Mouse (Mus musculus) gastrocnemius, postnatal 36 days (tissue): Measurements from ENCODE around the gene Atg10. TPM values are rescaled to one million over a fixed set of nuclear protein-coding genes. Genes with fewer than 3 reads are reported as not detected.

Source experiments
- DNase-seq, 2 experiments: peaks; one replicate each; pipeline ENCODE4 v3.0.0; 2022
- intact Hi-C: fragments of 180-260 bp; cut with DNase I; formaldehyde crosslinking; loops from one replicate; pipeline ENCODE4 v1.15.1; 2025
- total RNA-seq, 2 experiments: library from RNA; stranded (reverse); gene quantifications; 2 replicates each; pipeline ENCODE4 v1.2.3; 2021

Gene Atg10
- total RNA-seq, 2 experiments from 2014 or later = 7.9 to 11.1 TPM

DNA sequence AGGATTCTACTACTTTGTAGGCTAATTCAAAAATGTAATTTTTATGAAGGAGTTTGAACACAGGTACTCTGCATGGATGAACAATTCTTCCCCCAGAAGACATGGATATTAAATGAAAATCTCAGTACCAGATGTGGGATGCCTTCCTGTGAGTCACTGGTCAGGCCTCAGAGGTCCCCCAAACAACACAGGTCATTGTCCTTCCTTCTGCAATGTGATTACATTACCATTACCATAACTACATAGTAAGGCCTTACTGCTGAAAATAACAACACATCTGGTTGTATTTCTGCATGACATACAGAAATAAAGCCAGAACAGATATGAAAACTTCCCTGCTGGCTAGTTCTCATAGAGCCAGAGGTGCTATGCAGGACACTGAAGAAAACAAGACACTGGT is 87.4 kb downstream of the Atg10 start:
- intact Hi-C loops = no loop called here
- no peak for DNase-seq

DNA sequence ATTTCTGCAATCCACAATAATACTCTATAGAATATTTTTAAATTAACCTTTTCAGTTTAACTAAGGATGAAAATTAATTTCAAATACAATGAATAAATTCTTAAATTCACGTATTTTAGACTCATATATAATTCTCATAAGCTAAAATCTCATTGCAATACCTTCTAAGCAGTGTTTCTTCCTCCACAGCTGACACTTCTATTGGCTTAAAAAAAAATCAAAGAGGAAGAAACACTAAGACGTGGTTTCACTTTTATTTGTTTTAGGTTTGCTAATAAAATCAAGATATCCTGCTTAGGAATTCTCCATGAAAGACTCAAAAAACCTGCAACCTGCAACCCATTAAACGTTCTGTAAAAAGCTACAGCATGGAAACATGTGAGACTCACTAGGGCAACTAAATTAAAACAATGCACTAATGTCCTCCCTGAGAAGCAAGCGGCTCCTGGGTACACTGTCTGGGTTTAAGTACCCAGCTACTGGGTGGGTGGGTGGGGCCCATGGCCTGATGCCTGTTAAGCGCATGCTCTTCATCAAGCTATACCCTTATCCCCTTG is 90.4 kb downstream of the Atg10 start:
- DNase-seq = no peak
- intact Hi-C loops = no loop called here

DNA sequence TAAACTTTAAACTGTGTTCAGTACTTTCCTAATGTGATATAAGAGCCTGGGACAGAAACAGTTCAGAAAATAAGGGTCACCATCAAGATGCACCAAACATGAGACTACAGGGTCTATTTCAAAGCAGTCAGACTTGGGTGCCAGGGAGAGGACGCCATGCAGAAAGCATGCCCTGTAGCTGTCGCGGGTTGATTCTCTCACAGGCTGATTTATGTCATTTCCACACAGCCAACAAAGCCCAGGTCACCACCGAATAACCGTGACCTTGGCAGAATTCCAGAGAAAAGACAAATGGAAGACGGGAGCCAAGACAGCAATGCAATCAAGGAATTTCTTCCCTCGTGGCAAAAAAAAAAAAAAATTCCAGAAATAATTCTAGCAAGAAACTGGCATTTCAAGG is 94.7 kb downstream of the Atg10 start:
- no peak for DNase-seq
- intact Hi-C loops = no loop called here

DNA sequence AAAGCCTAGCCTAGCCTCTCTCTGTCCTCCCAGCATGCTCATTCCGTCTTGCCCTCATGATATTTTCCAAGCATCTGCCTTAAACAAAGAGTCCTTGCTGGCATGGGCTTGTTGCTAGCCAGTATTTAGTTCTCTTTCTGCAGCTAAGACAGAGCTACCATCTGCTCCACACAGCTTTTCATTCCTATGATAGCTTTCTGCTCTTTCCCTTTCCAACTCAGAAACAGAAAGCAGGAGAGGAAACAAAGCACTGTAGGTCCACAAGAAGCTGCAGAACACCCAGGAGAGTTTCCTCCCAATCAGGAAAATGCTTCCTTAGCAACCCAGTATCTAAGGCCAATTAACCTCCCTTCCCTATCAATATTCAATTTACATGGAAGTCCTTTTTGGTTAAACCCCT is 95.2 kb downstream of the Atg10 start:
- intact Hi-C loops = no loop called here
- DNase-seq = no peak

DNA sequence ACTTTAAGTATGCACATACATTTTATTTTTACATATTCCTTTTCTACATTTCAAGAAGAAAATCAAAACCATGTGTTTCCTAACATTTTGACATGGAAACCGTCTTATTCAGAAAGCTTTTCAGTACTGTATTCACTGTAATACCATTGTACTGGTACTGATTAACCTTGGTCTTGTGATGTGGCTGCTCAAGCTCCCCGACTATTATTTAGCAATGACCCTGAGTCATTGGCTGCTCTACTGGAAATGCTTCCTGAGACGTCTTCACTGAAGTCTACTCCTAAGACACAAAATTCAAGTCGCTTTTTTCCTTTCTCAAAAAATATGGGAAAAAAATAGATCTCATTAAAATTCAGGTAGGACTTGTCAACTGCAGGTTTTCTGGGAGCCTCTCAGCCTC is 105.6 kb downstream of the Atg10 start:
- DNase-seq = no peak
- intact Hi-C loops = no loop called here

DNA sequence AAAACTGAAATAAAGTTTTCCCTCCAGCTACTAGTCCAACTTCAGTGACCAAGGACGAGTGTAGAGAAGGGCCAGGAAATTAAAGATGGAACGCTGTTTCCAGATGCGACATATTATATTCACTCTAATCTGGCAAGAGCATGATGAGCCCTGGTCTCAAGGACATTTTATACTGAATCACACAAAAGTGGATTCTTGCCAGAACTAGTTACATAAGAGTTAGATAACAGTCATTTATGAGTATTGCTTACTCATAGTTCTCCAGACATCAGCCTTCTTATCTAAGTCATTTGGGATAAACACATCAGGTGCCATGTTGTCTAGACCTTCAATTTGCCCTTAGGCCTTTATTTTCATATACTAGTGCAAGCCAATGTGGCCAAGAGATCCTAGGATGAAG is 108.9 kb downstream of the Atg10 start:
- no peak for DNase-seq

DNA sequence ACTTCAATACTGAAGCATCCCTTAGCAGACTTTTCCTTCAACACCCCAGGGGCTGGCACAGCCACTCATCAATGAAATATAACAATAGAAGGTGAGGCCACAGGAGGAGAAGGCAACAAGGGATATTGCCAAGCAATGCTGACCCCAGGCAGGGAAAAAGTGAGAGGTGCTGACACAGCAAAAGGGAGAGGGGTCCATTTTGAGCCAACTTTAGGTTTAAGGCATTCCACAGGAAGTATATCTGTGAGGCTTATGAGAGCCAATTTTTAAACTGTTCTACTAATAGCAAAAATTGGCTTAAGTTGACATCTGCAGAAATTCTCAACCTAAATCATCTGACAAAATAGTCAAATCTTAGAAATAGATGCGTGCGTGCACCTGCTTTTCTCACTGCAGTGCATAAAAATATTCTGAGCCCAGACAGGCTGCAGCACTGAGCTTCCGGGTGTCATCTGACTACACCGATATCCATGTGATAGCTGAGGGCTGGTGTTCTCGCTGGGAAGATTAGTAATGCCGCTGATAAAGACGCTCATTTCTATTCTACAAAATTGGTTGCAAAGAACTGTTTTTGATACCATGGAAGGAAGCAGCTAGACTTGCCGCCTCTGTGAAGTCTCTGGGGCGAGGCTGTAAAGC is 116.3 kb downstream of the Atg10 start:
- intact Hi-C loops = no loop called here
- no peak for DNase-seq

More for the DNA sequence above, 108.9 kb downstream of the Atg10 start:
- intact Hi-C loops = no loop called here

DNA sequence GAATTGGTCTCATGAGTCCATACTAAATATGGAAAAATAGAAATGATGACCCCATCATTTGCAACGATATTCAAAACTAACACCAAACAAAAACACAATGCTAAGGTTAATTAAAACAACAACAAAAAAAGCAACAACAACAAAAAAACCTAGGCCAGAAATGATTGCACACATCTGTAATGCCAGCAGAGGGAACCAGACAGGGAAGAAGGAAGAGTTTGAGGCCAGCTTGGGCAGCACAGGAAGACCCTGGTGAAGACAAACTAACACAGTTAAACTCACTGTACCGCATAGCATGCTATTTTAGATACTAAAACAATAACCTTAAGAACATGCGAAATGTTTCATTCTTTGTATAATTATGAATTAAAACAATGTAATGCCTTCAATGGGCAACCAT is 121.5 kb downstream of the Atg10 start:
- DNase-seq = no peak
- intact Hi-C loops = no loop called here

DNA sequence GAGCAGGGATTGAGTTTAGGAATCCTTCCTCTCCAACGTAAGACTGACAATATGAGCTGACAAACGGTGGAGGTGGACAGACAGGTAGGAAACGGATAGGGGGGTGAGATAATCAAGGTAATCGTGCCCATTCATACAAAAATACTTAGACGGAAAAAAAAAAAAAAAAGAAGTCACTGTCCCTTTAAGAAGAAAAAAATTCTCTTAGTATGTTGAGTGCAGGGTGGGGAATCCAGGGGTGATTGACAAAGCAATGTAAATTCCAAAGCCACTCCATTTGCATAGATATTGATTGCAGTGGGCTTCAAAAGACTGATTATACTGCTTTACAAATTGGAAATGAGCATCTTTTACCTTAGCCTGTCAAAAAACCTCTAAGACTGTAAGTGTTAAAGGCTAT is 123.4 kb downstream of the Atg10 start:
- intact Hi-C loops = no loop called here
- DNase-seq = no peak

DNA sequence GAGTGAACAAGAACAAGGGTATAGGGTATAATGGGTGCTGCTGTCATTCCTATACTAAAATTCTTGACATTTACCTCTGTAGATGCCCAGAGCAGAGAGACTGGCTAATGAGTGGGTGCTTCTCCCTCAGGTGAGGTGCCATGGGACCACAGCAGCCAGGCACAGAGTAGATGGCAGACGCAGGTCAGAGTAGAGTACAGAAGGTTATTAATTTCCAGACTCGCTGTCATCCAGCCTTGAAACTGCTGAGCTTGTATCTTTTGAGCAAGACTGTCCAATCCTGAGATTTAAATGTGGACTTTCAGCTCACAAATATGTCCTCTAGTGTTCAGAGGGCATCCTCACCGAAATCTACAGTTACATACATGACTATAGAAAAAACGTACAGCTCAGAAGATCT is 128.9 kb downstream of the Atg10 start:
- intact Hi-C loops = no loop called here
- no peak for DNase-seq

DNA sequence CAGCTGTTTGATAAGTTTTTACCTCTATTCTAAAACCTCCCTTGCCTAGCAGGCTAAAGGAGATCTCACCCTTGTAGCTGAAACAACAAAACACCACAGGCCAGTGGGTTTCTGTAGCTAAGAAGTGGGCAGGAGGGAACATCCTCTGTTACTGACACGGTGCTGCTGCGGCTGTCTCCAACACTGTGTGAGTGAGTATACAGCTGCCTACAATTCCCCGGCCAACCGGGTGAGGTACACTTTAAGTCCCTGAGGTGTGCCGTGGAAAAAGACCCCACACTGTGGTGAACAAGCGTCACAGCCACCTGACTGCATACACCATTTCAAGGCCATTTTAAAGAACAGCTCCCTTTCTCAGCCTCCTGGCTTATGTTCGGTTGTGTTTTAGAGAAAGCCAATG is 129.6 kb downstream of the Atg10 start:
- intact Hi-C loops = no loop called here
- DNase-seq = no peak

DNA sequence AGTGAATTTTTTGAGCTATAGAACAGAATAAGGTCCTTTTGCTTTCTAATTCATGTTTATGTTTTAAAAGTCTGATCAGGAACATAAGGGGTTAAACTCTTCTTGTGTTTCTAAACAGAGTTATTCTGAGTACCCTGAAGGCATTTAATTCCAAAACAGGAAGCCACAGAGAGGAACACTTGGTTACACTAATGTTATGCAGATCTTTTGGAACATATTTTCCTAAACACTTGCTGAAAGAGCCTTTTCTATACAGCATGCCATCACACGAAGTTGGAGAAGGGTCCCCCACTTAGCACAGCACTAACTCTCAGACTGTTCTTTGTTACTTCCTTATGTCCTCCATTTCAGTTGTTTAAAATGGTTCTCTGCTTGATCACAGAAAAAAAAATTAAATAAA is 130.2 kb downstream of the Atg10 start:
- intact Hi-C loops = loop anchor here (2.0 kb wide), 1 partner anchor 125 kb away; no protein-coding TSS in a partner anchor
- DNase-seq = no peak

DNA sequence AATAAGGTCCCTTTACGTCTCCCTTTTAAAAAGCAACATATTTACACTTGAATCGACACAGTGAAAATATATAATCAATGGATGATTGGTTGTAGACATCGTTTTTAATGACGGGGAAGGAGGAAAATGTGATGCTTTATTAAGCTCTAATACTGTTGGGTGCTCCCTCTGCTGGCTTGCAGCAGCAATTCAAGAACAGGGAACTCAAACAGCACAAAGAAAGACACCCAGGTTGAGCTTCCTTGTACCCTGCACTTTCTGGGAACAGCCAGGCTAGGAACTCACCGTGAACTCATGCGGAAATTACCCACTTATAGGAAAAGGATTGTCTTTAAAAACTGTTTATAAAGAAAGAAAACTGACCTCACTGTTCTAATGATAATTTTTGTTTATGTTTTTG is 130.6 kb downstream of the Atg10 start:
- intact Hi-C loops = loop anchor here (2.0 kb wide), 1 partner anchor 124 kb away; no protein-coding TSS in a partner anchor
- DNase-seq = peak in 1 of 2 experiments; percentile 9

DNA sequence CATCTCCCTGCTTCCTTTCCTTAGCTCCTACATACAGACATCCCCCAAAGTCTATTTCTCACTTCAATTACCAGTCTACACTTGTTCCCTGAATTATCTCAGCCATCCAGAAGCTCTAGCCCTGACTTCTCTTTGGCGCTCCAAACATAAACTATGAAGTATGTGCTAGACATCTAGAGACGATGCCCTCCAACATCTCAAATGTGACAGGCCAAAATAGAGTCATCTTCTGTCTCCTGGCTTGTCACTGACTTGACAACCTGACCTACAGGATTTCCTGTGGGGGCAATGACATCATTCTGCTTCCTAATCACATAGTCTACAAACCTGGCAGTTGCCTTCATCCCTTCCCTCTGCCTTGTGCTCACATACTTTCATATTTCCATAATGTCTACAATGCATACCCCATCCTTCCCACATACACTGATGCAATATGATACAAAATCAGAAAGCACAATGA is 132.0 kb downstream of the Atg10 start:
- DNase-seq = no peak
- intact Hi-C loops = loop anchor here (2.0 kb wide), 1 partner anchor 123 kb away; no protein-coding TSS in a partner anchor

DNA sequence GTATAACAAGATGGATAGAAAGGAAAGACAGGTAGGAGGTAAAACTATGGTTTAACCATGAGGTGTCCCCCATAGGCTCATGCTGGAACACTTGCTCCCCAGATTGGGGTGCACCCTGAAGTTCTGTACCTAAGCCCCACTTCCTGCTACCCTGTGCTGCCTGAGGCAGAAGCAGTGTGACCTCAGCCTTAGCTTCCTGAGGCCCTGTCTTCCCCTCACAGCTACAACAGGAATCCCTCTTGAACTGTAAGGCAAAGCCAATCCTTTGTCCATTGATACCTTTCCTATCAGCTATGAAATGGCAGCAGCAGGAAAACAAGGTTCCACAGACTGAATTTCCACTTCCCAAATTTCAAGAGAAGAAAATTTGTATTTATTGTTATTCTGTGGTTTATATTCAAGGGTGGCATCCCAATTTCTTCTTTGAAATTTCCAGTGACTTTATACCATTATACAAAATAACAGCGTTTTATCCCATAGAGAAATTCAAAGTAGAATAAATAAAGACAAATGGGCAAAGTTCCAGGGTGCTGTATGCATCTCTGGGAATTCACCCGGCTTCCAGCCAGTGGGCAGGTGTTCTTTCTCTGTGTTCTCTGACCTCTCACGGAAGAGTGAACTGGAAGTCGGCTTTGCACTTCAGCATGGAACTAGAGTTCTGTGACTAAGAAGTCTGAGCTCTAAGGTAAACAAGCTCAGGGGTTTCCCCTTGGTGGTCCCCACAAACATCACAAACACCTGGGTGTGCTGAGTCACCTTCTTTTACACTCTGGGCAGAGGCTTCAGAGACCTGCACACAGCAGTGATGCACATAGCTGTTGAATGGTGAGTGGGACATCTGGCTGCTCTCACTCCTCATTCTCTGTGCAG is 132.7 kb downstream of the Atg10 start:
- intact Hi-C loops = no loop called here
- DNase-seq = no peak

DNA sequence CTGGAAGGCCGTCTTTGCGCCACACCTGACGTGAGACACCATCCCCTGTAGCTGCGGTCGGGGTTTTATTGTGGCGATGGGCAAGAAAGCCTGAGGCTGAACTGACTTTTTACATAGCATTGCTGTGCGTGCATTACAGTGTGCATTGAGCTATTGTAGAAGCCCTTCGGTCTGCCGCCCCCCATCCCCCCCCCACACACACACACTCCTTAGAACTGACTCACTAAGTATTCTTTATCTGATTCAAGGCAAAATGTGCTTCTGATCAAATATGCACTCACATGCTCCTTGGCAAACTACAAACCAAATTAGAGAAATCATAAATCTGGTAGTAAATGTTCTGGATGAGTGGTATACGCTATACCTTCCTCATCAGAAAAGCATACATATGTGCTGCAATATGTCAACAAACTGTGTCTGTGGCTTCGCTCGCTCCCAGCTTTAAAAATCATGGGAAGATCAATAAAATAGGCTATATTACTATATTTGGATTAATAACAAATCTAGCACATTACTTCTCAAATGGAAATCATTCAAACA is 137.3 kb downstream of the Atg10 start:
- intact Hi-C loops = no loop called here
- DNase-seq = no peak

DNA sequence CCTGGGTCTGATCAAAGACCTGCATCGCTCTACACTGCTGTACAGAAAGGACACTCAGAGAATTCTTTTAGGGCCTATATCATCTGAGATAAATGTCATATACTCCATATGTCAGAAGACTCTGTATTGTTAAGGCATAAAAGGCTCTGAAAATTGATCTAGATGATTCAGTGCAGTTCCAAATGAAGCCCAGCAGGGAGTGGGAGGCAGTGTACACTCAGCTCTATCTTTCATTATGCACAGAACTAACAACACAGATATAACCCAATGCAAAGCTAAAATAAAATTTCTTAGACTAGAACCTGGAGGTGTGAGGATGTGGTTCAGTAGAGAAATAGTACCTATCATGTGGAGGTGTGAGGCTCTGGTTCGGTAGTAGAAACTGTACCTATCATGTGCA is 151.4 kb downstream of the Atg10 start:
- no peak for DNase-seq
- intact Hi-C loops = no loop called here

DNA sequence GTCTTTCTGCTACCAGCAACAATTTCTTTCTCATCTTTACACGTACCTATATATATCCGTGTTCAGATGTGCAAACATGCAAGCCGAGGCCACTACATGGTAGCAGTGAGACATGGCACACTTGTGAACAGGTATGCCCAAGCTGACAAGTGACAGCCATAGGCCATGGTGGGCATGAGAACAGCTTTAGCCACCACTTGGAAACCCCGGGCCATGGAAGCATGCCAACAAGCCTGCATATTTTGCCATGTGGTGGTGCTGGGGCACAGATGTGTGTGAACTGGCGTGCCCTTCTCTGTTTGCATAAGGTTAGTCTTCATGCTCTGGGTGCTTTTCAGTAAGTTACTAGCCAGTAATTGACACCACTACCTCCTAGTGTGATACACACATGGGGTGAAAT is 162.9 kb downstream of the Atg10 start:
- no peak for DNase-seq
- intact Hi-C loops = no loop called here

DNA sequence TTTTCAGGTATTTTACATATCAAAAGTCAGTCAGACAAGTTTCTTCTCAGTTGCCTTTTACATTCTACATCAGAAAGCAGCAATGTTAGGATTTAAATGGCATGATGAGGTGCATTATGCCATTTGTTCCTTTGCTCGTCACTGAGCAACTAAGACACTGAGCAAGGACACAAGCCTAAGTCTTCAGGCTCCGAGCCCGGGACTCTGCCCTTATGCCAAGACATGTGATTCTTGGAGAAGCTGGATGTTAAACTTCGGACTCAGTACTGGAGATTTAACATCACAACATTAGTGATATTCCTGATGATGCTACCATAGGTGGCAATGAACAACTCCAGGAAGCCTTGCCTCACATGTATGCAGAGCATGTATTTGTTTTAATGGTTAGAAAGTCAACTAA is 175.6 kb downstream of the Atg10 start:
- DNase-seq = no peak
- intact Hi-C loops = loop anchor here (10.0 kb wide), 1 partner anchor 317 kb away; no protein-coding TSS in a partner anchor

DNA sequence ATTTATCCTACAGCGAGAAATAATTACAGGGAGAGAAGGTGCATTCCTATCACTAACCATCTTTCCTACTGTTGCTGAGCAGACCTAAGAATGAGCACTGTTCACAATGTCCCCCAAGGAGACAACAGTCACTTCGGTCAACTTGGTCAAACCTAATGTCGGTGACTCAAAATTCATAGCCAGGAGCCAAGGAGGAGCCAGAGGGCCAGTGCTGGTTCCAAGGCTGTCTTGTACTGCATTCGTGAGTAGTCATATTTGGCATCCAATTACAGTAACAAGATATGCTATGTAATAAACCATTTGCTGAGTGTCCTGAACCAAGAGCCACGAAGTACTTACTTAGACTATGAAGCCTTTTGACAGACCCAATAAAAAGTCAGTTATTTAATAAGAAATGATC is 176.9 kb downstream of the Atg10 start:
- DNase-seq = no peak
- intact Hi-C loops = loop anchor here (10.0 kb wide), 1 partner anchor 318 kb away; no protein-coding TSS in a partner anchor

DNA sequence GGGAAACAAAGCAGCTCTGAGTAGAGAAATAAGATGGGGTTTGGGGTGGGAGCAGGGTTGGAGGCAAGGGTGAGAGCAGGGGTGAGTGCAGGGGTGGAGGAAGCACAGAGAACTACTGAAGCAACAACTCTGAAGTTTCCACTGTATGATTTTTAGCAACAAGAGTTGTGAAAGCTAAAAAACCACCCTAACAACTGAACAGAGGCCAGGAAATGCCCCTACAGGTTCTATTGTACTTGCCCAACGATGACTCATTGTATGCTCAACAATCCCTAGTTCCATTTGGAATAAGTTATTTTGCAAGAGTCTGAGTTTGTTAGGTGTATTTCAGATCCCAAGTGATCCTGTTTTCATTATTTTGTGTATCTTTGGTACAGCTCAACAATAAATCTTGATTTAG is 182.5 kb downstream of the Atg10 start:
- intact Hi-C loops = loop anchor here (10.0 kb wide), 1 partner anchor 324 kb away; no protein-coding TSS in a partner anchor
- no peak for DNase-seq
